Mouse (Mus musculus) v-Abl transformed pro-B cells (cell line): ENCODE measurements around the gene Rexo4.

Experiments
- in situ Hi-C, 2 experiments: fragments of 400-800 bp; cut with MboI; formaldehyde crosslinking; loops; one replicate each; pipeline ENCODE4 v1.15.1; 2025; ENCODE audit not compliant: unreplicated experiment in 2 of 2

Rexo4 gene

GRCm38 (mm10) chr2:26913416-26914147 lies 50.6 kb downstream of the Rexo4 start:
- in situ Hi-C loops = loop anchor here (25.0 kb wide), 3 partner anchors 601 to 1651 kb away; partner anchors contain the start of genes Anapc2 (in 1 of the 2), C8g (in 1 of the 2), Fbxw5 (in 1 of the 2) and Gpsm1 (in 1 of the 2)

DNA sequence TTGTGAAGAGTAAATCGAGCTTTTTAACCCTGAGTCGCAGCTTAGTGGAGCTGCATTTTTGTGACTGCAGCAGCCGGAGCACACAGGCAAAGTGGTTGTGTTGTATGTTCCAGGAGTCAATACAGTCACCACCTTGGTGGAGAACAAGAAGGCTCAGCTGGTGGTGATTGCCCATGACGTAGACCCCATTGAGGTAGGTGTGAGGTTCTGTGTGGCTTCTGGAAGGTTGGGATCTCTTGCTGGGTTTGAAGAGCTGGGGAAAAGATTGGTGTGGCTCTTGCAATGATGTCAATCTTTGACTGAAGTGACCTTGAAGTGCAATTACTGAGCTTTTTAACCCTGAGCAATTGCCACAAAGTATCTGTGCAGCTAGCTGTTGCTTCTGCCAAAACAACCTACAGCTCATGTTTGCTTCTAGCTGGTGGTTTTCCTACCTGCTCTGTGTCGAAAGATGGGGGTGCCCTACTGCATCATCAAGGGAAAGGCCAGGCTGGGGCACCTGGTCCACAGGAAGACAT lies 51.9 kb downstream of the Rexo4 start:
- in situ Hi-C loops = loop anchor here (25.0 kb wide), 3 partner anchors 600 to 1650 kb away; partner anchors contain the start of genes Anapc2 (in 1 of the 2), C8g (in 1 of the 2), Fbxw5 (in 1 of the 2) and Gpsm1 (in 1 of the 2)

- in situ Hi-C loops = loop anchor here (25.0 kb wide), 3 partner anchors 599 to 1649 kb away; partner anchors contain the start of genes Anapc2 (in 1 of the 2), C8g (in 1 of the 2), Fbxw5 (in 1 of the 2) and Gpsm1 (in 1 of the 2)
These were observed 53.0 kb downstream of the Rexo4 start for GRCm38 (mm10) chr2:26910994-26911765.

DNA sequence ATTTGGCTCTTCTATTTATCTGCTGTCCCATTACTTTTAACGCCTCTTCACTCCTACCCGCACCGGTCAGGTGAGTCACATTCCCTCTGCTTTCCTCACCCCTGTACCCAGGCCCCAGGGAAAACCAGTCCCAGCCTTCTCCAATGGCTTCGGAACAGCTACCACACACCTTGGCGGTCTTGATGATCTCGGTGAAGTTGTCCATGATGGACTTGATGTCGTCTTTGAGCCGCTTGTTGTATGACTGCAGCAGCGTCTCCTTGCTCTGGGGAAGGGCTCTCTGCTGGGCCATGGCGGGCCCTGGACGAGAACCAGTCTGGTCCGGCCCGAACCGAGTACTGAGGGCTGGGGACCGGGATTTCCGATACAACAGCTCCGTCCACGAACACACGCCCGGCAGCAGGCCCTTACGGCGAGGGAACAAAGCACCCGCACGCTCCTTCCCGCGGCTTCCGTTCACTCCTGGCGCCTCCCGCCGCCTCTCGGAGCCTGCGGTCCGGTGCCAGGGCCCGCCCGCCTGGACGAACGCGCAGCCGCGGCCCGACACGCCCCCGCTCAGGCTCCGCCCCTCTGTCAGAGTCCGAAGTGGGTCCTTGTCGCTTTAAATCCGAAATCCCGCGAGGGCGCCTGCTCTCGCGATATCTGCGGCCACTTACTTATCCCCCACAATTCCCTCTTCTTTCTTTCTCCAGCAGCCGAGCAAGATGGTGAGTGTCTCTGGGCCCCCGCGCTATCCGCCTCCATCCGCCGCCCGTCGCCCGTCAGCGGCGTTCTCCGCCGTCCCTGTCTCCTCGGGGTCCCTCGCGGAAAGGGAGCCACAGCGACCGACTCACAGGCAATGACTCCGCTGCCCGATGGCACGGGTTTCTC lies 53.8 kb downstream of the Rexo4 start, which contains the start of the genes Med22 and Rpl7a:
Gene Med22, minus strand, starts transcription at position 554 of the 870 bp plus-strand sequence.
Gene Rpl7a, plus strand, starts transcription at position 641 of the 870 bp plus-strand sequence.
- in situ Hi-C loops = loop anchor here (25.0 kb wide), 3 partner anchors 598 to 1648 kb away; partner anchors contain the start of genes Anapc2 (in 1 of the 2), C8g (in 1 of the 2), Fbxw5 (in 1 of the 2) and Gpsm1 (in 1 of the 2)

DNA sequence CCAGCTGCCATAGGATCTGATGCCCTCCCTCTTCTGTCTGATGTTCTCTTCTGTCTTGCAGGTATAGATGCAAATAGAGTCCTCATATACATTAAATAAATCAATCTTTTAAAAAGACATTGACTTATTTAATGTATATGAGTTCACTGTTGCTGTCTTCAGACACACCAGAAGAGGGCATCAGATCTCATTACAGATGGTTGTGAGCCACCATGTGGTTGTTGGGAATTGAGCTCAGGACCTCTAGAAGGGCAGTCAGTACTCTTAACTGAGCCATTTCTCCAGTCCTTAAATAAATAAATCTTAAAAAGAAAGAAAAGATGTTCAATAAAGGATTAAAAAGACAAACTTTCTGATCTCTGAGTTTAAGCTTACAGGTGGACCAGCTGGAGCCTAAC lies 54.8 kb downstream of the Rexo4 start:
- in situ Hi-C loops = loop anchor here (5.0 to 25.0 kb wide), 6 partner anchors 267 to 1647 kb away; partner anchors contain the start of genes Anapc2 (in 1 of the 2), C8g (in 1 of the 2), Fbxw5 (in 1 of the 2) and Gpsm1 (in 1 of the 2)

DNA sequence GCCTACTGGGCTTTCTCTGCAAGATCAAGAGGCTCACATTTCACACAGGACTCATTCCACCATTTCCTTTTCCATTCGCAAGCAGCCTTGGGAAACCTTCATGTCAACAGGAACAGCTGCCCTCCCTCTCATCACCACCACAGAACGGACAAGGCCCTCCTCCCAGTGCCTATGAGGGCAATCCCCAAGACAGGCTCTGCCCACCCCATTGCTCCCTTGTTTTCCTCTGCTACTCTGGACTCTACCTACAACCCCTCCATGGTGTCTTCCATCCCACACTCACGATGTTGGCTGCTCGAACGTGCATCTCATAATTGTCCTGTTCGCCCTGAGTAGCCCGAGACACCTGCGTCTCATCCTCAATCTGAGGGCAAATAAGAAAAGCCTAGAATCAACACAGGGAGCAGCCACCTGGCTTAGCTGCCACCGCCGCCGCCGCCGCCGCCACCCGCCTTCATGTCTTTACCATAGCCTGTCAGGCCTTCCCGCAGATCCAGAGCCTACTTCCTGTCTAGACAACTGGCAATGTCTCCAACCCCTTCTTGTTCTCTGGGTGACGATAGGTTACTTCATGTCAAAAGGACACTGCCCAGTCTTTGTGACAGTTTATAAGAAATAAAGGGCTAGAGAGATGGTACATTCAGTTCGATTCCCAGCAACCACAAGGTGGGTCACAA lies 55.3 kb downstream of the Rexo4 start:
- in situ Hi-C loops = loop anchor here (5.0 to 25.0 kb wide), 6 partner anchors 267 to 1647 kb away; partner anchors contain the start of genes Anapc2 (in 1 of the 2), C8g (in 1 of the 2), Fbxw5 (in 1 of the 2) and Gpsm1 (in 1 of the 2)

DNA sequence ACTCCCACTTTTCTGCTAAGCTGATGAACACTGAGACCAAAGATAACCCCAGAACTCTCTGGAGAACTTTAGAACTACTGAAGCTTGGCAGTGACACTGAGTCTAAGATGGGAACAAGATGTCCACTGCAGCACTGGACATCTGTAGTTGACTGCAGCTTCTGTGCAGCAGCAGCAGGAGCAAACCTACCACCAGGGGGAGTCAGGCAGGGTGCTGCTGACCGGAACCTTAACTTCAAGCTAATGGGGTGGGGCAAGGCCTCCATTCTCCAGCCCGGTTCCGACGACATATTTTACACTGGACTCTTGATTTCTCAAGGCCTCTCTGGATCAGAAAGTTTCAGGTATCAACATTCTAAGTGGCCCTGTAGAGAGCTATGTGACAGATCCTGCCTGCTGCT lies 57.1 kb downstream of the Rexo4 start:
- in situ Hi-C loops = loop anchor here (5.0 to 25.0 kb wide), 6 partner anchors 265 to 1645 kb away; partner anchors contain the start of genes Anapc2 (in 1 of the 2), C8g (in 1 of the 2), Fbxw5 (in 1 of the 2) and Gpsm1 (in 1 of the 2)

DNA sequence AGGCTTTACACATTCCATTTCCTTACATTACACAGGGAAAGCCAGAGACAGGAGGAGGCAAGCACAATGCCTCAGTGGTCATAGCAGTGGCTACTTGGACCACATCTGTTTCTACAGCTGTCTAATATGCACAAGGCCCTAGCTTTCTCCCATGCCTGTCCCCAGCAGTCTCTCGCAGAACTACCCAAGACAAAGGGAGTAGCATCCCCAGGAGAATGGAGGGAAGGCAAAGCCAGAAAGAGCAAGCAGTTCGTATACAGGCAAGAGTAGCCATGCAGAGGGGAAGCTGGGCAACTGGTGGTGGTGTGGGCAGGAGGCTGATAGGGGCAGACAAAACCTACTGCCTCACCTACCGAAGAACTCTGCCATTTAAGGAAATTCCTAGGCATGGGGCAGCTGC lies 57.8 kb downstream of the Rexo4 start:
- in situ Hi-C loops = loop anchor here (5.0 to 25.0 kb wide), 6 partner anchors 264 to 1644 kb away; partner anchors contain the start of genes Anapc2 (in 1 of the 2), C8g (in 1 of the 2), Fbxw5 (in 1 of the 2) and Gpsm1 (in 1 of the 2)

DNA sequence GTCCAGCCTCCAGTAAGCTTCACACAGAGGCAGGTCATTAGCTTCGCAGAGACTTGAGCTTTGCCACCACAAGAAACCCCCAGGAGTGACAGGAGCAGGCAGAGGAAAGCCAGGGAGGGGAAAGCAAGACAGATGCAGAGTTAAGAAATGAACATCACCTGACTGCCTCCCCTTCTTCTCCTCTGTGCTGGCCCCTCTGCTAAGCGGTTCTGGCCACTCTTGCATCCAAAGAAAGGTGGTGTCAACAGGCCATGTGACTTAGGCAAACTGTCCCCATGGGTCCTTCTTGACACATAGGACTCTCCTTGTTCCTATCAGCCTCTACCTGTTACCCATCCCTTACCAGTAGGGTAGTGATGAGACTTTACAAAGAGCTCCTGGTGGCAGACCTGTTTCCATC lies 58.2 kb downstream of the Rexo4 start:
- in situ Hi-C loops = loop anchor here (5.0 to 25.0 kb wide), 6 partner anchors 264 to 1644 kb away; partner anchors contain the start of genes Anapc2 (in 1 of the 2), C8g (in 1 of the 2), Fbxw5 (in 1 of the 2) and Gpsm1 (in 1 of the 2)
